Mouse (Mus musculus): Measurements from ENCODE around the gene Rab3il1.
A peak's percentile ranks its signal among the peaks of the same experiment; 100 is the strongest.

Gene Rab3il1

GRCm38 (mm10) chr19:10013348-10013747, 11.9 kb downstream of the Rab3il1 start:
- DNase-seq (ENCODE audit: inconsistent ontology term): no peak

- no peak for DNase-seq (ENCODE audit: inconsistent ontology term)
Observed at GRCm38 (mm10) chr19:10013913-10014312, 12.4 kb downstream of the Rab3il1 start.

GRCm38 (mm10) chr19:10014824-10015223, 13.4 kb downstream of the Rab3il1 start:
- DNase-seq (ENCODE audit: inconsistent ontology term): no peak

- DNase-seq (ENCODE audit: inconsistent ontology term): no peak
Observed at GRCm38 (mm10) chr19:10015442-10015841, 14.0 kb downstream of the Rab3il1 start.

- no peak for DNase-seq (ENCODE audit: inconsistent ontology term)
Observed at GRCm38 (mm10) chr19:10016151-10016550, 14.7 kb downstream of the Rab3il1 start.

GRCm38 (mm10) chr19:10017637-10018526, 16.4 kb downstream of the Rab3il1 start:
- DNase-seq (ENCODE audit: inconsistent ontology term): peak; percentile 92

- no peak for DNase-seq (ENCODE audit: inconsistent ontology term)
Observed at GRCm38 (mm10) chr19:10018527-10018818, 17.0 kb downstream of the Rab3il1 start.

GRCm38 (mm10) chr19:10019214-10019760, 17.8 kb downstream of the Rab3il1 start:
- no peak for DNase-seq (ENCODE audit: inconsistent ontology term)

GRCm38 (mm10) chr19:10021981-10022380, 20.5 kb downstream of the Rab3il1 start:
- no peak for DNase-seq (ENCODE audit: inconsistent ontology term)

GRCm38 (mm10) chr19:10022414-10023303, 21.2 kb downstream of the Rab3il1 start:
- DNase-seq (ENCODE audit: inconsistent ontology term): peak; percentile 47

- DNase-seq (ENCODE audit: inconsistent ontology term): no peak
Observed at GRCm38 (mm10) chr19:10023304-10023758, 21.9 kb downstream of the Rab3il1 start.

- DNase-seq (ENCODE audit: inconsistent ontology term): peak; percentile 61
Observed at GRCm38 (mm10) chr19:10025169-10025875, 23.9 kb downstream of the Rab3il1 start.

GRCm38 (mm10) chr19:10029746-10030145, 28.3 kb downstream of the Rab3il1 start:
- no peak for DNase-seq (ENCODE audit: inconsistent ontology term)

- no peak for DNase-seq (ENCODE audit: inconsistent ontology term)
Observed at GRCm38 (mm10) chr19:10033211-10033973, 31.9 kb downstream of the Rab3il1 start.

- DNase-seq (ENCODE audit: inconsistent ontology term): no peak
Observed at GRCm38 (mm10) chr19:10034356-10034755, 32.9 kb downstream of the Rab3il1 start.

- peak; percentile 78 for DNase-seq (ENCODE audit: inconsistent ontology term)
Observed at GRCm38 (mm10) chr19:10034785-10035447, 33.4 kb downstream of the Rab3il1 start.

GRCm38 (mm10) chr19:10037534-10037933, 36.1 kb downstream of the Rab3il1 start:
- DNase-seq (ENCODE audit: inconsistent ontology term): no peak

- no peak for DNase-seq (ENCODE audit: inconsistent ontology term)
Observed at GRCm38 (mm10) chr19:10038364-10038763, 36.9 kb downstream of the Rab3il1 start.

GRCm38 (mm10) chr19:10038910-10039309, 37.4 kb downstream of the Rab3il1 start:
- peak; percentile 92 for DNase-seq (ENCODE audit: inconsistent ontology term)

GRCm38 (mm10) chr19:10039615-10040014, 38.1 kb downstream of the Rab3il1 start:
- DNase-seq (ENCODE audit: inconsistent ontology term): no peak

Data from Muller cell, postnatal 12 days (primary cell).